Mouse (Mus musculus): ENCODE results near the gene Mab21l2.

Mab21l2 gene

GRCm38 (mm10) chr3:86548091-86549015, at the start of gene Mab21l2:
Gene Mab21l2 (minus strand): TSS chr3:86548629.
- no peak for DNase-seq

GRCm38 (mm10) chr3:86575312-86575711, 26.9 kb upstream of the Mab21l2 start:
- no peak for DNase-seq

- no peak for DNase-seq
Observed at GRCm38 (mm10) chr3:86572519-86573244, 24.3 kb upstream of the Mab21l2 start.

- DNase-seq: no peak
Observed at GRCm38 (mm10) chr3:86571518-86571917, 23.1 kb upstream of the Mab21l2 start.

GRCm38 (mm10) chr3:86567312-86567711, 18.9 kb upstream of the Mab21l2 start:
- no peak for DNase-seq

- DNase-seq: no peak
Observed at GRCm38 (mm10) chr3:86561396-86561795, 13.0 kb upstream of the Mab21l2 start.

GRCm38 (mm10) chr3:86561023-86561344, 12.6 kb upstream of the Mab21l2 start:
- no peak for DNase-seq

- DNase-seq: no peak
Observed at GRCm38 (mm10) chr3:86560281-86561022, 12.0 kb upstream of the Mab21l2 start.

- DNase-seq: no peak
Observed at GRCm38 (mm10) chr3:86559635-86560034, 11.2 kb upstream of the Mab21l2 start.

- DNase-seq: no peak
Observed at GRCm38 (mm10) chr3:86558976-86559375, 10.5 kb upstream of the Mab21l2 start.

- DNase-seq: no peak
Observed at GRCm38 (mm10) chr3:86552170-86552569, 3.7 kb upstream of the Mab21l2 start.

GRCm38 (mm10) chr3:86551011-86551728, 2.7 kb upstream of the Mab21l2 start:
- DNase-seq: no peak

- DNase-seq: no peak
Observed at GRCm38 (mm10) chr3:86550301-86551010, 2.0 kb upstream of the Mab21l2 start.

GRCm38 (mm10) chr3:86547251-86547791, 1.1 kb downstream of the Mab21l2 start:
- DNase-seq: peak; percentile 20

- peak; percentile 53 for DNase-seq
Observed at GRCm38 (mm10) chr3:86546471-86547250, 1.8 kb downstream of the Mab21l2 start.

GRCm38 (mm10) chr3:86545945-86546344, 2.5 kb downstream of the Mab21l2 start:
- DNase-seq: no peak

- no peak for DNase-seq
Observed at GRCm38 (mm10) chr3:86544785-86545184, 3.6 kb downstream of the Mab21l2 start.

- DNase-seq: no peak
Observed at GRCm38 (mm10) chr3:86541863-86542397, 6.5 kb downstream of the Mab21l2 start.

- no peak for DNase-seq
Observed at GRCm38 (mm10) chr3:86541074-86541614, 7.3 kb downstream of the Mab21l2 start.

GRCm38 (mm10) chr3:86539555-86540168, 8.8 kb downstream of the Mab21l2 start:
- no peak for DNase-seq
